Mouse (Mus musculus) layer of hippocampus, postnatal 36 days (tissue): ENCODE results near the gene Cep19. TPM values are rescaled to one million over a fixed set of nuclear protein-coding genes. Genes with fewer than 3 reads are reported as not detected.
A peak's percentile ranks its signal among the peaks of the same experiment; 100 is the strongest.

Experiments
- DNase-seq, 2 experiments: peaks; one replicate each; pipeline ENCODE4 v3.0.0; 2022
- total RNA-seq, 2 experiments: library from RNA; stranded (reverse); gene quantifications; 2 replicates each; pipeline ENCODE4 v1.2.3; 2021

Cep19 gene
- total RNA-seq, 2 experiments from 2014 or later: 63.0 to 63.9 TPM

DNA sequence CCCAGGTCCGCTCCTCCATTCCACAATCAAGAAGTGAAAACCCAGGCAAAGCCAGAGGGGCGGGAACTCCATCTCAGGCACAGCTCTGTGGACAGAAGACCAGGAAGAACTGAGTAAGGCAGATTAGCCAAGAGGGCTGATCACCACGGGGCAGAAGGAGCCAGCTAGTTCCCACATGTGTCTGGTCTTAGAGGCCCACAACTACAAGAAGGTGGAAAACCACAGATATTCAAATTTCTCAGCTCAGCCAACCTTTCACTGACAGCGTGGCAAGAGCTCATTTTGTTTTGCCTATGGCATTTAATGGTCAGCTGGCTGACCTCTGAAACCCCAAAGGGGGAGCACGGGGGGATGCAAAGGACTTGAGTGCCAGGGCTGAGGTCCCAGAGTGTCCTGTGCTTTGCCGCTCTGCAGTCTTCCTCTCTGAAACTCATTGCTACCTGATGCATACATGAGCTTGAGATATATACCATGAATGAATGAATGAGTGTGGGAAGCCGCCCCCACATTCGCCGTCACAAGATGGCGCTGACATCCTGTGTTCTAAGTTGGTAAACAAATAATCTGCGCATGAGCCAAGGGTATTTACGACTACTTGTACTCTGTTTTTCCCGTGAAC lies 48.1 kb downstream of the Cep19 start:
- DNase-seq: no peak

DNA sequence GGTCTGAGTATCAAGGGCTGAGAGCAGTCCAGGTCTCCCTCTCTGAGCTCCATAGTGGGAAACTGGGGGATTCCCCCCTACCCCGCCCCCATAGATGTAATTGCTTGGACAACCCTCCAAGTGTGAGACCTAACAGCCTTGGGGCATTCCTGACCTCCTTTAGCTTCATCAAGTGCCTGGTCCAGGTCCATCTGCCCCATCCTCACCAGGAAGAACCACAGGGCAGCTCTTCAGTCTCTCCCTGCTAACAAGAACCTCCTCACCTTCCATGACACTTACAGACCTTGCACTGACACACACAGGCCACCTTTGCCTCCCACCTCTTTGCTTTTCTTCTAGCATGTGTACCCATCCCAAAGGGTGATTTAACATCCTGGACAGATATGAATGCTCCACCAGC lies 54.4 kb downstream of the Cep19 start:
- DNase-seq: no peak

- peak; percentile 72 to 76 for DNase-seq
Observed at GRCm38 (mm10) chr16:32154437-32154836, 54.8 kb downstream of the Cep19 start.

GRCm38 (mm10) chr16:32156719-32157118 lies 57.1 kb downstream of the Cep19 start:
- DNase-seq: no peak

GRCm38 (mm10) chr16:32157369-32157768 lies 57.8 kb downstream of the Cep19 start:
- DNase-seq: no peak

Other genes with a start within 250 kb of the Cep19 start
- under 1 TPM; 0.12 to 0.15 TPM for gene Meltf, start 221.0 kb upstream of the Cep19 start, total RNA-seq
- gene Pigz, start 165.9 kb upstream of the Cep19 start, total RNA-seq: 10 to 100 TPM; 15.5 to 19.6 TPM
- 10 to 100 TPM; 42.3 to 46.3 TPM for gene 0610012G03Rik, start 151.3 kb upstream of the Cep19 start, total RNA-seq
- gene Ncbp2, start 151.3 kb upstream of the Cep19 start, total RNA-seq: 10 to 100 TPM; 51.5 to 53.2 TPM
- gene Senp5, start 96.5 kb upstream of the Cep19 start, total RNA-seq: 10 to 100 TPM; 37.2 to 38.6 TPM
- 10 to 100 TPM; 29.1 to 30.8 TPM for gene Pak2, start 20.5 kb upstream of the Cep19 start, total RNA-seq
- 10 to 100 TPM; 26.7 to 28.0 TPM for gene Pigx, start 60 bp upstream of the Cep19 start, total RNA-seq
- 10 to 100 TPM in 1 of 2 experiments, 1 to 10 TPM in 1; 8.9 to 11.9 TPM for gene Nrros, start 65.8 kb downstream of the Cep19 start, total RNA-seq
- not detected for gene Bex6, start 80.0 kb downstream of the Cep19 start, total RNA-seq
- 10 to 100 TPM; 48.4 to 50.1 TPM for gene Fbxo45, start 147.4 kb downstream of the Cep19 start, total RNA-seq
- gene Wdr53, start 147.4 kb downstream of the Cep19 start, total RNA-seq: 10 to 100 TPM; 13.0 to 13.1 TPM
- under 1 TPM in 1 of 2 experiments, not detected in 1; 0.28 TPM for gene Smco1, start 171.7 kb downstream of the Cep19 start, total RNA-seq
- 10 to 100 TPM; 24.5 to 26.2 TPM for gene Rnf168, start 177.7 kb downstream of the Cep19 start, total RNA-seq
- 10 to 100 TPM; 46.9 to 50.7 TPM for gene Ubxn7, start 232.5 kb downstream of the Cep19 start, total RNA-seq